Mouse (Mus musculus) midbrain, embryonic 14.5 days (tissue): ENCODE measurements around the gene Plscr1. TPM values are rescaled to one million over a fixed set of nuclear protein-coding genes. Genes with fewer than 3 reads are reported as not detected.

Experiments
- ATAC-seq: fragments of 200-750 bp; cut with Nextera tagmentation; 2 replicates; pipeline ENCODE4 v1.8.0; 2017; ENCODE audit warnings: moderate number of reproducible peaks, moderate library complexity; ENCODE audit not compliant: low FRiP score, low TSS enrichment
- DNase-seq: peaks from one replicate; pipeline ENCODE4 v3.0.0-alpha.2; 2015
- H3K27ac ChIP-seq: fragments of 300-500 bp; sonication (generic); replicated peaks from 2 replicates; pipeline ENCODE4 v1.5.1; 2014; ENCODE audit warnings: mild to moderate bottlenecking, low read depth, low read length, moderate library complexity
- H3K27me3 ChIP-seq: fragments of 300-500 bp; sonication (generic); 2 replicates; pipeline ENCODE4 v1.6.1; 2014; ENCODE audit warnings: low read length, control low read depth, mixed read lengths; ENCODE audit not compliant: control insufficient read depth, insufficient read depth
- H3K36me3 ChIP-seq: fragments of 300-500 bp; sonication (generic); 2 replicates; pipeline ENCODE4 v1.6.1; 2014; ENCODE audit warnings: low read length, control low read depth; ENCODE audit not compliant: control insufficient read depth, insufficient read depth
- H3K4me1 ChIP-seq: fragments of 300-500 bp; sonication (generic); 2 replicates; pipeline ENCODE4 v1.6.1; 2014; ENCODE audit warnings: mild to moderate bottlenecking, antibody characterized with exemption, low read length, control low read depth; ENCODE audit not compliant: control insufficient read depth, insufficient read depth
- H3K4me2 ChIP-seq: fragments of 300-500 bp; sonication (generic); 2 replicates; pipeline ENCODE4 v1.6.1; 2014; ENCODE audit warnings: mild to moderate bottlenecking, low read length, moderate library complexity
- H3K4me3 ChIP-seq: fragments of 300-500 bp; sonication (generic); replicated peaks from 2 replicates; pipeline ENCODE4 v1.5.1; 2014; ENCODE audit warnings: low read depth, low read length
- H3K9ac ChIP-seq: fragments of 300-500 bp; sonication (generic); replicated peaks from 2 replicates; pipeline ENCODE4 v1.6.1; 2014; ENCODE audit warnings: mild to moderate bottlenecking, low read length, moderate library complexity
- H3K9me3 ChIP-seq: fragments of 300-500 bp; sonication (generic); 2 replicates; pipeline ENCODE4 v1.6.1; 2016; ENCODE audit warnings: low read length, control low read depth, mixed read lengths; ENCODE audit not compliant: control insufficient read depth
- WGBS: fragments of 180-500 bp; shearing (Covaris S2); extraction: QIAGEN DNeasy Blood & Tissue Kit; methylation state at CpG from one replicate; pipeline ENCODE4 v1.1.7; 2014; 5-methylcytosine and 5-hydroxymethylcytosine counted together
- polyA plus RNA-seq: library from polyadenylated mRNA; unstranded; fragments of >200 nt; fragmentation: Nextera tagmentation; extraction: Ambion mirVana; gene quantifications from 2 replicates; pipeline ENCODE4 v1.2.1, GENCODE M21; 2014

Gene Plscr1
- polyA plus RNA-seq, 1 experiment from 2014 or later: 10.0 TPM

DNA sequence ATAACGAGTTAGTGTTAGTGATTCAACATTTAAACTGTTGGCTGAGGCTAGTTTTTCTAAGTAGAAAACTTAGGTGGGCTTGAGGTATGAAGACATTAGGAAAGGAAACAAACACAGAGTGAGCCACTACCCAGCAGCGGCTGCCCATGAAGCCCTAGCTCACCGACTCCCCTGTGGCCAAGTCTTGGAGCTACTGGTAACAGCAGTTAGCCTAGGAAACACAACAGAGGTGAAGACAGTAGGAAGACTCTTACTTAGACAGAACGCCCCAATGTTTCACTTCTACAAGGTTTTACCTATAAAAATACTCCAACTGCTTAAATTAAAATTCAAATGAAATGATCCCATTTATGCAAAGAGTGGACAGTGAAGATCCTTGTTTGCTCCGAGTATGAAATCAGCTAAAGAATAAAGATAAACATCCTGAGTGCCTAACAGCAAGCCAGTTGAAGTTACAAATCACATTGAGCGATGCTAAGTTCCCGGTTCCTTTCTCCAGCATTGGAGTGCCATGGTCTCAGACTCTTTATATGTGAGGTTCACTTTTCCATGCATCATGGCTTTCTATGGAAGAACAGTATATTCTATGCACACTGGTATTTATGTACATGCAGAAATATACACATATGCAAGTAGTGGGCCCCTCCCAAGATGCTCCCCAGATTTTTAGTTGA, 640 bp upstream of the Plscr1 start:
- ATAC-seq: no peak
- H3K36me3 ChIP-seq: no peaks in the 10 kb centered on the region
- no peak overlapping the region for H3K4me2 ChIP-seq
- H3K4me3 ChIP-seq: no peak overlapping the region
- no peak for DNase-seq
- no peaks in the 10 kb centered on the region for H3K9me3 ChIP-seq
- H3K4me1 ChIP-seq: 0 out of 2 replicates have a peak, but pooled peaks cover 9% of the 10 kb centered on the region
- H3K27ac ChIP-seq: no peak overlapping the region
- H3K27me3 ChIP-seq: no peaks in the 10 kb centered on the region
- H3K9ac ChIP-seq: no peak overlapping the region
- WGBS: 88% methylated on average over 7 of the region's 7 CpGs

GRCm38 (mm10) chr9:92249987-92250772, 630 bp downstream of the Plscr1 start:
- H3K4me2 ChIP-seq: peak overlapping the region; percentile 80
- peak; percentile 79 for DNase-seq
- no peaks in the 10 kb centered on the region for H3K9me3 ChIP-seq
- peak overlapping the region; percentile 32; the same call in 1 of the 2 replicates for H3K27ac ChIP-seq
- 2% methylated on average over 40 of the region's 40 CpGs for WGBS
- no peaks in the 10 kb centered on the region for H3K27me3 ChIP-seq
- 0 out of 2 replicates have a peak, but pooled peaks cover 9% of the 10 kb centered on the region for H3K4me1 ChIP-seq
- H3K4me3 ChIP-seq: peak overlapping the region; percentile 59
- H3K9ac ChIP-seq: peak overlapping the region; percentile 56
- ATAC-seq: peak; percentile 87
- H3K36me3 ChIP-seq: no peaks in the 10 kb centered on the region

DNA sequence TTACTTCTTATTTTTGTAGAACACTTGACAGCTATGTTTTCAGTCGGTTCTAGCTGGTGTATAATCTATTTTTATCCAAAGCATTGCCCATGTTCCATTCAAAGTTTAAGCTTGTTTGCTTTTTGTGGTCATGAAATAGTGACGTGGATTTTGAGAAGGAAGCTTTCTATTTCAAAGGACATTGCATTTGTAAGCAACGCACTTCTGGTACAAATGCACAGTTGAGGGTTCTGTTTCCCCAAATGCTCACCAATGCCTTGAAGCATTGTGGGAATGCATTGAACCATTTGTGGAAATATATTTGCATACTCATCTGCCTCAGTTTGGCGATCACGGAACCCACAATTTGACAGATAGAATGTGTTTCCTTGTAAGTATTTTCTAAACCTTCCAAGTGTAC, 3.2 kb downstream of the Plscr1 start:
- Histone ChIP-seq H3K9ac (no peak overlapping the region), H3K9me3 (no peaks in the 10 kb centered on the region), H3K4me1 (0 out of 2 replicates have a peak, but pooled peaks cover 9% of the 10 kb centered on the region), H3K4me2 (no peak overlapping the region), H3K4me3 (no peak overlapping the region), H3K27me3 (no peaks in the 10 kb centered on the region), H3K36me3 (no peaks in the 10 kb centered on the region), H3K27ac (no peak overlapping the region)
- DNase-seq (no peak), ATAC-seq (no peak)
- 83% methylated on average over 5 of the region's 5 CpGs for WGBS

DNA sequence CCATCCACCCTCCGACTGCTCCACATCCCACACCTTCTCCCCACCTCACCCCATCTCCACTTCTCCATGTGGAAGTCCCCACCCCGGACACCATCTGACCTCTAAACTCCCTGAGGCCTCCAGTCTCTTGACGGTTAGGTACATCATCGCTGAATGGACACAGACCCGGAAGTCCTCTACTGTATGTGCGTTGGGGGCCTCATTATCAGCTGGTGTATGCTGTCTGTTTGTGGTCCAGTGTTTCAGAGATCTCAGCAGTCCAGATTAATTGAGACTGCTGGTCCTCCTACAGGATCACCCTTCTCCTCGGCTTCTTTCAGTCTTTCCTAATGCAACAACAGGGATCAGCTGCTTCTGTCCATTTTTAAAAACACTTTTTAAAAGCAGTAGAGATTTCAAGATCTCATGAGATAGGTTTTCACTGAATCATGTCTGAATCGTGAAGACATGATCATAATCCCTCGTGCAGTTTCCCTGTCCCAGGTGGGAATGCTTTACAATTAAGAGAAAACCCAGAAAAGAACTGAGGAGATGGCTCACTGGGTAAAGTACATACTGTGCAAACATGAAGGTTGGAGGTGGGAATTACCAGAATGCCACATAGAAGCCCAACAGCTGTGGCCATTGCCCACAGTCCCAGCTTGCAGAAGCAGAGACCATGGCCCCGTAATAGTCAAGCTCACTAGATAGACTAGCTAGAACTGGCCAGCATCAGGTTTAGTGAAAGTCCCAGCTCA, 4.2 kb downstream of the Plscr1 start:
- Histone ChIP-seq H3K9me3 (no peaks in the 10 kb centered on the region), H3K27me3 (no peaks in the 10 kb centered on the region), H3K4me1 (0 out of 2 replicates have a peak, but pooled peaks cover 9% of the 10 kb centered on the region), H3K4me3 (no peak overlapping the region), H3K4me2 (no peak overlapping the region), H3K9ac (no peak overlapping the region), H3K36me3 (no peaks in the 10 kb centered on the region), H3K27ac (no peak overlapping the region)
- 93% methylated on average over 10 of the region's 10 CpGs for WGBS
- ATAC-seq (no peak), DNase-seq (no peak)

- Histone ChIP-seq H3K9me3 (no peaks in the 10 kb centered on the region), H3K27ac (no peak overlapping the region), H3K4me2 (no peak overlapping the region), H3K27me3 (no peaks in the 10 kb centered on the region), H3K9ac (no peak overlapping the region), H3K36me3 (no peaks in the 10 kb centered on the region), H3K4me1 (no peaks in the 10 kb centered on the region), H3K4me3 (no peak overlapping the region)
- WGBS: 86% methylated on average over 7 of the region's 7 CpGs
- DNase-seq: no peak
- no peak for ATAC-seq
These were observed 11.1 kb downstream of the Plscr1 start for GRCm38 (mm10) chr9:92260481-92261159.

GRCm38 (mm10) chr9:92265719-92266118, 16.2 kb downstream of the Plscr1 start:
- 92% methylated on average over 4 of the region's 4 CpGs for WGBS
- ATAC-seq (no peak), DNase-seq (no peak)
- no peaks in the 10 kb centered on the region for H3K4me1 ChIP-seq
- no peak overlapping the region for H3K9ac ChIP-seq
- H3K4me2 ChIP-seq: no peak overlapping the region
- no peaks in the 10 kb centered on the region for H3K27me3 ChIP-seq
- no peak overlapping the region for H3K27ac ChIP-seq
- H3K4me3 ChIP-seq: no peak overlapping the region
- H3K9me3 ChIP-seq: no peaks in the 10 kb centered on the region
- H3K36me3 ChIP-seq: 0 out of 2 replicates have a peak, but pooled peaks cover 4% of the 10 kb centered on the region

DNA sequence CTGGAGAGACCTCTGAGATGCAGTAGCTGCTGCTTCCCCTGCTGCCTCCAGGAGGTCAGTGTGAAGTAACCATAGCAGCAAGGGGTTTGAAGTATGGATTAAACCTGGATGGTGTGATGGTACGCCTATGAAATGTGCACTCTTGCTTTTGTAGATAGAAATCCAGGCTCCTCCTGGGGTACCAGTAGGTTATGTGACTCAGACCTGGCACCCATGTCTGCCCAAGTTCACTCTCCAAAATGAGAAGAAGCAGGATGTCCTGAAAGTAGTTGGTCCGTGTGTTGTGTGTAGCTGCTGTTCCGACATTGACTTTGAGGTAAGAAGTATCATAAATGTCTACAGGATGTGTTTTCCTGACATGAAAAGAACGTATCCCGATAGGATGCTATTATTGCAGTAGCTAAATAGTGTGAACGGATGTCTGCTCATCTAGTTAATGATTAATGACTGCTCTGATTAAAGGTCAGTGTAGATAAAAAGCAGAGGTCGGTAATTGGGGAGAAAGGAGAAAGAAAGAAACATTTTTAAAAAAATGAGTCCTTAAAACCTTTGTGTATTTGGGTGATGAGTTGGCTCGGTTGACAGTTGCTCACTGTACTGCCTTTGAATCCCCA, 17.1 kb downstream of the Plscr1 start:
- DNase-seq (no peak), ATAC-seq (no peak)
- 90% methylated on average over 8 of the region's 8 CpGs for WGBS
- no peak overlapping the region for H3K27ac ChIP-seq
- 0 out of 2 replicates have a peak, but pooled peaks cover 4% of the 10 kb centered on the region for H3K36me3 ChIP-seq
- H3K9me3 ChIP-seq: no peaks in the 10 kb centered on the region
- H3K4me1 ChIP-seq: no peaks in the 10 kb centered on the region
- no peak overlapping the region for H3K4me2 ChIP-seq
- no peak overlapping the region for H3K4me3 ChIP-seq
- H3K27me3 ChIP-seq: no peaks in the 10 kb centered on the region
- H3K9ac ChIP-seq: no peak overlapping the region

- no peak overlapping the region for H3K27ac ChIP-seq
- no peak overlapping the region for H3K4me3 ChIP-seq
- 0 out of 2 replicates have a peak, but pooled peaks cover 4% of the 10 kb centered on the region for H3K36me3 ChIP-seq
- ATAC-seq (0 out of 2 replicates have a peak, but pooled peaks have one; percentile 37), DNase-seq (no peak)
- H3K9me3 ChIP-seq: no peaks in the 10 kb centered on the region
- H3K4me1 ChIP-seq: no peaks in the 10 kb centered on the region
- no peak overlapping the region for H3K4me2 ChIP-seq
- H3K9ac ChIP-seq: no peak overlapping the region
- WGBS: 86% methylated on average over 1 of the region's 1 CpGs
- no peaks in the 10 kb centered on the region for H3K27me3 ChIP-seq
These were observed 18.2 kb downstream of the Plscr1 start for GRCm38 (mm10) chr9:92267732-92268131.
